ENCODE assay signal across 7 mouse cellular contexts in genomic region chr3:116614295-116614892, GRCm38 (mm10). TPM values are rescaled to one million over a fixed set of nuclear protein-coding genes. Genes with fewer than 3 reads are reported as not detected.
DNase-seq lines count a peak whose midpoint lies in the region; ATAC-seq and TF ChIP-seq lines count a peak whose summit lies in the region.

Trmt13 (minus strand) TSS chr3:116614587.

- H3K27ac ChIP-seq in embryonic facial prominence, embryonic 14.5 days (replicated peaks; ENCODE audit: low read depth, low read length), result no peak within 1 kb of the TSS
- 0 out of 2 replicates have a peak within 1 kb of the TSS, but pooled peaks have one; percentile 21 for H3K27ac ChIP-seq in intestine, postnatal 0 days (ENCODE audit: low read depth, low read length)
- 0 out of 2 replicates have a peak within 1 kb of the TSS, but pooled peaks have one; percentile 10 for H3K27ac ChIP-seq in liver, embryonic 15.5 days (replicated peaks)

- H3K4me3 ChIP-seq in embryonic facial prominence, embryonic 14.5 days (ENCODE audit: low read depth, low read length), result no peak within 1 kb of the TSS
- no peak within 1 kb of the TSS for H3K4me3 ChIP-seq in intestine, postnatal 0 days (ENCODE audit: low read depth, low read length)
- H3K4me3 ChIP-seq in liver, embryonic 15.5 days (replicated peaks), result no peak within 1 kb of the TSS

- H3K9ac ChIP-seq in embryonic facial prominence, embryonic 14.5 days (ENCODE audit: low read depth, low read length), result no peak within 1 kb of the TSS
- no peak within 1 kb of the TSS for H3K9ac ChIP-seq in intestine, postnatal 0 days (ENCODE audit: low read depth, low read length)
- no peak within 1 kb of the TSS for H3K9ac ChIP-seq in liver, embryonic 15.5 days

- no peak for TF ChIP-seq CTCF in intestine, postnatal 0 days (IDR thresholded peaks at IDR 0.05; ENCODE audit: low read depth)

- H3K4me1 ChIP-seq in embryonic facial prominence, embryonic 14.5 days (ENCODE audit: control insufficient read depth, insufficient read depth, low read length), result no peaks in the 10 kb centered on the region
- no peaks in the 10 kb centered on the region for H3K4me1 ChIP-seq in intestine, postnatal 0 days (replicated peaks; ENCODE audit: control insufficient read depth, insufficient read depth, low read length)
- peaks cover 23% of the 10 kb centered on the region; the same call in 1 of the 2 replicates for H3K4me1 ChIP-seq in liver, embryonic 15.5 days (replicated peaks)

- 84% methylated on average over 10 of the region's 10 CpGs for WGBS in embryonic facial prominence, embryonic 14.5 days
- 41% methylated on average over 10 of the region's 10 CpGs for WGBS in intestine, postnatal 0 days
- 77% methylated on average over 10 of the region's 10 CpGs for WGBS in liver, embryonic 15.5 days (ENCODE audit: insufficient replicate concordance)

- H3K27me3 ChIP-seq in embryonic facial prominence, embryonic 14.5 days (replicated peaks; ENCODE audit: control insufficient read depth, insufficient read depth, low read length), result no peaks in the 10 kb centered on the region
- no peaks in the 10 kb centered on the region for H3K27me3 ChIP-seq in intestine, postnatal 0 days (replicated peaks; ENCODE audit: control insufficient read depth, insufficient read depth, low read length)
- no peaks in the 10 kb centered on the region for H3K27me3 ChIP-seq in liver, embryonic 15.5 days

- ATAC-seq in embryonic facial prominence, embryonic 14.5 days (ENCODE audit: low read depth), result peak; percentile 55
- no peak for ATAC-seq in intestine, postnatal 0 days
- ATAC-seq in liver, embryonic 15.5 days (ENCODE audit: insufficient read depth), result peak; percentile 66
- no peak for ATAC-seq in neutrophil, adult 5-6 weeks (ENCODE audit: extremely low read depth, insufficient number of reproducible peaks, low FRiP score, poor library complexity, severe bottlenecking)

- H3K36me3 ChIP-seq in embryonic facial prominence, embryonic 14.5 days (ENCODE audit: control insufficient read depth, insufficient read depth, low read length), result peaks cover 56% of the 10 kb centered on the region
- peaks cover 30% of the 10 kb centered on the region for H3K36me3 ChIP-seq in intestine, postnatal 0 days (ENCODE audit: control insufficient read depth, insufficient read depth)
- H3K36me3 ChIP-seq in liver, embryonic 15.5 days (replicated peaks), result peaks cover 74% of the 10 kb centered on the region

- DNase-seq in urinary bladder, postnatal 14 days (ENCODE audit: low spot score), result peak; percentile 16
- no peak for DNase-seq in urinary bladder, postnatal 25 days (ENCODE audit: low spot score)
- DNase-seq in embryonic facial prominence, embryonic 14.5 days (ENCODE audit: low spot score), result peak; percentile 47
- DNase-seq in cerebellum, adult 9-10 months, result no peak

- H3K9me3 ChIP-seq in embryonic facial prominence, embryonic 14.5 days (ENCODE audit: control insufficient read depth, low read length), result no peaks in the 10 kb centered on the region
- no peaks in the 10 kb centered on the region for H3K9me3 ChIP-seq in intestine, postnatal 0 days (ENCODE audit: control insufficient read depth)
- H3K9me3 ChIP-seq in liver, embryonic 15.5 days (replicated peaks), result no peaks in the 10 kb centered on the region

- no peak within 1 kb of the TSS for H3K4me2 ChIP-seq in embryonic facial prominence, embryonic 14.5 days (ENCODE audit: low read depth, low read length)
- H3K4me2 ChIP-seq in intestine, postnatal 0 days (replicated peaks; ENCODE audit: low read depth), result no peak within 1 kb of the TSS
- peak within 1 kb of the TSS; percentile 8; the same call in 1 of the 2 replicates for H3K4me2 ChIP-seq in liver, embryonic 15.5 days

RNA-seq across cellular contexts. Expression of gene Trmt13, which starts in this region (rescaled TPM):
- 17.5 and 20.1 TPM in 2 replicates for polyA plus RNA-seq in embryonic facial prominence, embryonic 14.5 days (2014; fragmentation: Nextera tagmentation; extraction: Ambion mirVana)
- 8.2 and 11.0 TPM in 2 replicates for polyA plus RNA-seq in intestine, postnatal 0 days (2015; fragmentation: Nextera tagmentation; extraction: Ambion mirVana)
- 7.3 and 8.2 TPM in 2 replicates for polyA plus RNA-seq in liver, embryonic 15.5 days (2015; fragmentation: Nextera tagmentation; extraction: Ambion mirVana)
- 48.3 and 55.2 TPM in 2 replicates for total RNA-seq in neutrophil, adult 5-6 weeks (2017)

Comparison
In these comparisons a context has a peak if more than half of its experiments do, and no peak if none do; other contexts are left out.
1. DNase-seq: peak in urinary bladder, postnatal 14 days (single experiment) and embryonic facial prominence, embryonic 14.5 days (single experiment); none in urinary bladder, postnatal 25 days (single experiment) and cerebellum, adult 9-10 months (single experiment).
2. ATAC-seq: peak in embryonic facial prominence, embryonic 14.5 days (single experiment) and liver, embryonic 15.5 days (single experiment); none in intestine, postnatal 0 days (single experiment) and neutrophil, adult 5-6 weeks (single experiment).